Mouse (Mus musculus): ENCODE measurements around the gene Cyp2r1.
"Not testable (repeated sequence)": the region's sequence is repeated elsewhere in the genome, so short reads cannot be mapped to it uniquely, and the experiment has no call there.

Gene Cyp2r1

GRCm38 (mm10) chr7:114562531-114563241 is at the start of gene Cyp2r1:
Gene Cyp2r1, minus strand, starts transcription at chr7:114562972.
- DNase-seq (ENCODE audit: low spot score in 2 of 2): peak; percentile 92

- DNase-seq (ENCODE audit: low spot score in 2 of 2): not testable (repeated sequence)
Observed at GRCm38 (mm10) chr7:114594391-114594790, 31.6 kb upstream of the Cyp2r1 start.

GRCm38 (mm10) chr7:114582441-114582840 is 19.7 kb upstream of the Cyp2r1 start:
- DNase-seq (ENCODE audit: low spot score in 2 of 2): no peak

- no peak for DNase-seq (ENCODE audit: low spot score in 2 of 2)
Observed at GRCm38 (mm10) chr7:114581200-114581599, 18.4 kb upstream of the Cyp2r1 start.

GRCm38 (mm10) chr7:114580426-114580825 is 17.7 kb upstream of the Cyp2r1 start:
- peak; percentile 49 to 78 for DNase-seq (ENCODE audit: low spot score in 2 of 2)

GRCm38 (mm10) chr7:114577665-114578064 is 14.9 kb upstream of the Cyp2r1 start:
- DNase-seq (ENCODE audit: low spot score in 2 of 2): no peak

- no peak for DNase-seq (ENCODE audit: low spot score in 2 of 2)
Observed at GRCm38 (mm10) chr7:114576931-114577330, 14.2 kb upstream of the Cyp2r1 start.

- not testable (repeated sequence) for DNase-seq (ENCODE audit: low spot score in 2 of 2)
Observed at GRCm38 (mm10) chr7:114573866-114574265, 11.1 kb upstream of the Cyp2r1 start.

- no peak for DNase-seq (ENCODE audit: low spot score in 2 of 2)
Observed at GRCm38 (mm10) chr7:114536179-114536578, 26.6 kb downstream of the Cyp2r1 start.

GRCm38 (mm10) chr7:114526245-114526644 is 36.5 kb downstream of the Cyp2r1 start:
- no peak for DNase-seq (ENCODE audit: low spot score in 2 of 2)

GRCm38 (mm10) chr7:114520122-114520521 is 42.6 kb downstream of the Cyp2r1 start:
- no peak for DNase-seq (ENCODE audit: low spot score in 2 of 2)

GRCm38 (mm10) chr7:114508879-114509278 is 53.9 kb downstream of the Cyp2r1 start:
- DNase-seq (ENCODE audit: low spot score in 2 of 2): no peak

All from right cerebral cortex, postnatal 10 days (tissue).